Mouse (Mus musculus) stomach, embryonic 14.5 days (tissue): ENCODE results near the gene Plppr3. TPM values are rescaled to one million over a fixed set of nuclear protein-coding genes. Genes with fewer than 3 reads are reported as not detected.
A peak's percentile ranks its signal among the peaks of the same experiment; 100 is the strongest.

Source experiments
- ATAC-seq: fragments of 200-750 bp; cut with Nextera tagmentation; 2 replicates; pipeline ENCODE4 v1.8.0; 2017; ENCODE audit warnings: low read depth, moderate TSS enrichment; ENCODE audit not compliant: insufficient number of reproducible peaks, insufficient read depth, low FRiP score
- H3K27ac ChIP-seq: fragments of 300-500 bp; sonication (generic); 2 replicates; pipeline ENCODE4 v1.5.1; 2014; ENCODE audit warnings: mild to moderate bottlenecking, low read length, moderate library complexity, mixed read lengths
- H3K27me3 ChIP-seq: fragments of 300-500 bp; sonication (generic); 2 replicates; pipeline ENCODE4 v1.6.1; 2014; ENCODE audit warnings: low read length, control low read depth, mixed read lengths; ENCODE audit not compliant: control insufficient read depth, insufficient read depth
- H3K36me3 ChIP-seq: fragments of 300-500 bp; sonication (generic); 2 replicates; pipeline ENCODE4 v1.6.1; 2014; ENCODE audit warnings: mild to moderate bottlenecking, control low read depth, low read length, moderate library complexity, mixed read lengths; ENCODE audit not compliant: control insufficient read depth, insufficient read depth
- H3K4me1 ChIP-seq: fragments of 300-500 bp; sonication (generic); 2 replicates; pipeline ENCODE4 v1.6.1; 2014; ENCODE audit warnings: low read length, control low read depth, mixed read lengths; ENCODE audit not compliant: control insufficient read depth, insufficient read depth
- H3K4me2 ChIP-seq: fragments of 300-500 bp; sonication (generic); replicated peaks from 2 replicates; pipeline ENCODE4 v1.6.1; 2014; ENCODE audit warnings: low read depth, low read length, control low read depth
- H3K4me3 ChIP-seq: fragments of 300-500 bp; sonication (generic); 2 replicates; pipeline ENCODE4 v1.5.1; 2014; ENCODE audit warnings: low read depth, low read length, control low read depth
- H3K9ac ChIP-seq: fragments of 300-500 bp; sonication (generic); replicated peaks from 2 replicates; pipeline ENCODE4 v1.6.1; 2014; ENCODE audit warnings: low read depth, mild to moderate bottlenecking, control low read depth, low read length, moderate library complexity, mixed read lengths
- H3K9me3 ChIP-seq: fragments of 300-500 bp; sonication (generic); 2 replicates; pipeline ENCODE4 v1.6.1; 2016; ENCODE audit warnings: low read depth, low read length, control low read depth; ENCODE audit not compliant: control insufficient read depth
- WGBS: fragments of 180-500 bp; shearing (Covaris S2); extraction: QIAGEN DNeasy Blood & Tissue Kit; methylation state at CpG from one replicate; pipeline ENCODE4 v1.1.7; 2014; 5-methylcytosine and 5-hydroxymethylcytosine counted together
- polyA plus RNA-seq: library from polyadenylated mRNA; unstranded; fragments of >200 nt; fragmentation: Nextera tagmentation; extraction: Ambion mirVana; gene quantifications from 2 replicates; pipeline ENCODE4 v1.2.1, GENCODE M21; 2014

Gene Plppr3
- 41.3 and 51.7 TPM in 2 replicates for polyA plus RNA-seq

DNA sequence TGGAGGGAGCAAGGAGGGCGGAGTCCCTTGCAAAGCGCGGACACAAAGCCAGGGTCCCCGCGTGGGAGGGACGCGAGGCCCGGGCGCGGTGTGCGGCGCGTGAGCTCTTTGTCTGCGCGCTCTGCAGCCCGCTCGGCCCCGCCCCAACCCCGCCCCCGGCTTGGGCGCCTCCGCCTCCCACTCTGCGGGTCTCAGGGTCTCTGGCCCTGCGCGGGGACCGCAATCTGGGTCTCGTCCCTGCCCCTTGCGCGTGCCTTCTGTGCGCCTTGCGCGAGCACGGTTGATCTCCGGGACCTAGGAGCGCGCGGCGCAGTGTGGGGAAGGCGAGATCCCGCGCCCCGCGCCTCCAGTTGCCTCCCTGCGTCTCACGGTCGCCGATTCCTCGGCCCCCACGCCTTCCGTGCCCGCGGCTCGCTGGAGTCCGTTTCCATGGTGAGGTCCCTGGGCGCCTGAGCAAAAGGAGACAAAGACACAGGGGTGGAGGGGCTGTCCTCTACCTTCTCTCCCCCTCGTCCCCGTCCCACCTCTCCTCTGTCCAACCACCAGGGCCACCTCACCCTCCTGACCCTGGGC lies at the start of gene Plppr3, which contains the start of gene Prtn3:
Plppr3 (minus strand) TSS at position 345 of the 573 bp plus-strand sequence.
Prtn3 (plus strand) TSS at position 187 of the 573 bp plus-strand sequence.
- H3K4me1 ChIP-seq, result peaks cover 20% of the 10 kb centered on the region
- no peaks in the 10 kb centered on the region for H3K27me3 ChIP-seq
- WGBS, result under 1% methylated on average over 40 of the region's 57 CpGs
- H3K27ac ChIP-seq, result peak within 1 kb of the TSS; percentile 58
- peak within 1 kb of the TSS; percentile 92 for H3K4me2 ChIP-seq
- H3K9me3 ChIP-seq, result no peaks in the 10 kb centered on the region
- peak within 1 kb of the TSS; percentile 82 for H3K9ac ChIP-seq
- ATAC-seq, result peak; percentile 77; the same call in 1 of the 2 replicates
- no peaks in the 10 kb centered on the region for H3K36me3 ChIP-seq
- H3K4me3 ChIP-seq, result peak within 1 kb of the TSS; percentile 76

DNA sequence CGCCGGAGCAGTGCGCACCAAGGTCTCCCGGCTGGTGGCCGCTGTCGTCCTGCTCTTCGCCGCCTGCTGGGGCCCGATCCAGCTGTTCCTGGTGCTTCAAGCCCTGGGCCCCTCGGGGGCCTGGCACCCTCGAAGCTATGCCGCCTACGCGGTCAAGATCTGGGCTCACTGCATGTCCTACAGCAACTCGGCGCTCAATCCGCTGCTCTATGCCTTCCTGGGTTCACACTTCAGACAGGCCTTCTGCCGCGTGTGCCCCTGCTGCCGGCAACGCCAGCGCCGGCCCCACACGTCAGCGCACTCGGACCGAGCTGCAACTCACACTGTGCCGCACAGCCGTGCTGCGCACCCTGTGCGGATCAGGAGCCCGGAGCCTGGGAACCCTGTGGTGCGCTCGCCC lies 47.1 kb upstream of the Plppr3 start:
- H3K9me3 ChIP-seq, result no peaks in the 10 kb centered on the region
- no peak overlapping the region for H3K27ac ChIP-seq
- 2% methylated on average over 34 of the region's 34 CpGs for WGBS
- H3K4me2 ChIP-seq, result peak overlapping the region; percentile 42
- H3K36me3 ChIP-seq, result no peaks in the 10 kb centered on the region
- peaks cover 34% of the 10 kb centered on the region; the same call in 1 of the 2 replicates for H3K4me1 ChIP-seq
- H3K9ac ChIP-seq, result no peak overlapping the region
- peak overlapping the region; percentile 22 for H3K4me3 ChIP-seq
- ATAC-seq, result no peak
- peaks cover 50% of the 10 kb centered on the region for H3K27me3 ChIP-seq

DNA sequence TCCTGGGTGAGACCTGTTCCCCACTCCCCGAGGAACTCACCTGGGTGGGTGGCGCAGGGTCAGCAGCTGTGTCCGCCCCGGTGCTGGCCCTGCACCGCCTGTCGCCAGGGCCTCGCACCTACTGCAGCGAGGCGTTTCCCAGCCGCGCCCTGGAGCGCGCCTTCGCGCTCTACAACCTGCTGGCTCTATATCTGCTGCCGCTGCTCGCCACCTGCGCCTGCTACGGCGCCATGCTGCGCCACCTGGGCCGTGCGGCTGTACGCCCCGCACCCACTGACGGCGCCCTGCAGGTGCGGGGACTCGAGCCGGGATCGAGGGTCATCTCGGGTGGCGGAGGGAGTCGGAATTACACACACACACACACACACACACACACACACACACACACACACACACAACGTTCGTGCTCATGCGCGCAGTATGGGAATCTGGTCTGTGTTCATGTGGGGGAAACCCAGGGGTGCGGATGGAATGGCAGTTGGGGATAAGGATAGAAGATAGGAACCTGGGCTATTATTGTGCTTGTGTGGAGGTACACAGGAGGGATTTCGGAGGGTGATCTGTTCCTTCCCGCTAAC lies 46.6 kb upstream of the Plppr3 start, which contains the start of gene R3hdm4:
R3hdm4 (minus strand) TSS at position 251 of the 578 bp plus-strand sequence.
- ATAC-seq, result no peak
- WGBS, result 5% methylated on average over 41 of the region's 41 CpGs

DNA sequence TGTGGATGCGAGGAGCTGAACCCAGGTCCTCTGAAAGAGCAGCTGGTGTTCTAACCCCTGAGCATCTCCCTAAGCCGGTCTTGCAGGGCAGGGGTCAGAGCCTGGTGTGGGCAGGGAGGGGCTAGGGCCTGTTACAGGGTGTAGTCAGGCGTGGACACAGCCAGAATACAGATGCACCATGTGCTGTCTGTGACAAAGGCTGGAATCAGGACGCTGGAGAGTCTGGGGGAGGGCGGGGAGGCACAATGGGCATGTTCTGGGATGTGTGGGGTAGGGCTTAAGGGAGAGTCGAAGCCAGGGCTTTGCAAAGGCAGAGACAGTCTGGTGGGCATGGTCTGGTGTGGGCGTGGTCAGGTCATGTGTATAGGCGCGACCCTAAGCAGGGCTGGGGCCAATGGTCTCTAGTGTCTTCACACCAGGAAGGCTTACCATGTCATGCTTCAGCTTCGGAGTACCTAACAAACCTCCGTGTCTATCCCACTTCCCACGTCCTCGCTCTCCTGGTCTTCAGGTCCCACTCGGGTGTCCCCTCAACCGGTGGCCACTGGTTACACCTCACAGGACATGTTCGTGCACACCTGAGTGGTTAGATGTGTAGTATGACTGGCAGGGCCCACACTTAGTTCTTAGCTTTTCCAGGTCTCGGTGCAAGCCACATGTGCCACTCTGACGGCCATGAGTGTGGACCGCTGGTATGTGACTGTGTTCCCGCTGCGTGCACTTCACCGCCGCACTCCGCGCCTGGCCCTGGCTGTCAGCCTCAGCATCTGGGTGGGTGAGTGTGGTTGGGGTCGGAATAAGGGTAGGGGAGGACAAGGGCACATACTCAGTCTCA lies 45.8 kb upstream of the Plppr3 start:
- no peaks in the 10 kb centered on the region for H3K36me3 ChIP-seq
- peak overlapping the region; percentile 42; the same call in 1 of the 2 replicates for H3K4me2 ChIP-seq
- peaks cover 35% of the 10 kb centered on the region for H3K4me1 ChIP-seq
- no peak for ATAC-seq
- H3K9me3 ChIP-seq, result no peaks in the 10 kb centered on the region
- peaks cover 50% of the 10 kb centered on the region for H3K27me3 ChIP-seq
- no peak overlapping the region for H3K27ac ChIP-seq
- 17% methylated on average over 26 of the region's 26 CpGs for WGBS
- H3K4me3 ChIP-seq, result no peak overlapping the region
- no peak overlapping the region for H3K9ac ChIP-seq

More for the DNA sequence above, 46.6 kb upstream of the Plppr3 start, which contains the start of gene R3hdm4:
- Histone ChIP-seq H3K4me1 (peaks cover 33% of the 10 kb centered on the region), H3K9ac (no peak within 1 kb of the TSS), H3K27me3 (peaks cover 50% of the 10 kb centered on the region), H3K36me3 (no peaks in the 10 kb centered on the region), H3K4me2 (peak within 1 kb of the TSS; percentile 42), H3K4me3 (peak within 1 kb of the TSS; percentile 22), H3K27ac (no peak within 1 kb of the TSS), H3K9me3 (no peaks in the 10 kb centered on the region)

DNA sequence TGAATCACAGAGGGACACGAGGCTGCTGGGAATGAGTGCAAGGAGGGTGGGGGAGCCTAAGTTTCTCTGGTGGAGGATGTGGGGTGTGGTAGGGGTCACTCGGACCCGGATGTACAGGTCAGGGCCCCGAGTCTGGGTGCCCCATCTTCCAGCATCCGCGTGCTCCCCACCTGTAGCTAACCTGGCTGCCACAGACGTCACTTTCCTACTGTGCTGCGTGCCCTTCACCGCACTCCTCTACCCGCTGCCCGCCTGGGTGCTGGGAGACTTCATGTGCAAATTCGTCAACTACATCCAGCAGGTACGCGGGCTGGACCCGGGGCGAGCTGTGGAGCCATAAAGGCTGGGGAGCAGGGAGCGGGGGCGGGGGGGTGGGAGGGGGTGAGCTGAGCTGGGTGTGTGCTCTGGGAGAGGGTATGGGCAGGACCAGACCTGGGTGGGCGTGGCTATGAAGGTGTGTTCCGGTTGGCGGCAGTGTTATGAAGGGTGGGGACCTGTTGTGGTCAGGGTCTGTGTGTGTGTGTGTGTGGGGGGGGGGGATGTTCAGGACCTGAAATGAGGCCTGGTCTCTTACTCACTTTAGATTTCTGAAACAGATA lies 44.9 kb upstream of the Plppr3 start:
- H3K4me2 ChIP-seq, result peak overlapping the region; percentile 26
- H3K36me3 ChIP-seq, result no peaks in the 10 kb centered on the region
- no peak overlapping the region for H3K9ac ChIP-seq
- H3K27me3 ChIP-seq, result peaks cover 50% of the 10 kb centered on the region
- H3K4me3 ChIP-seq, result peak overlapping the region; percentile 17
- H3K27ac ChIP-seq, result no peak overlapping the region
- peaks cover 44% of the 10 kb centered on the region for H3K4me1 ChIP-seq
- no peaks in the 10 kb centered on the region for H3K9me3 ChIP-seq
- no peak for ATAC-seq
- 5% methylated on average over 21 of the region's 21 CpGs for WGBS

DNA sequence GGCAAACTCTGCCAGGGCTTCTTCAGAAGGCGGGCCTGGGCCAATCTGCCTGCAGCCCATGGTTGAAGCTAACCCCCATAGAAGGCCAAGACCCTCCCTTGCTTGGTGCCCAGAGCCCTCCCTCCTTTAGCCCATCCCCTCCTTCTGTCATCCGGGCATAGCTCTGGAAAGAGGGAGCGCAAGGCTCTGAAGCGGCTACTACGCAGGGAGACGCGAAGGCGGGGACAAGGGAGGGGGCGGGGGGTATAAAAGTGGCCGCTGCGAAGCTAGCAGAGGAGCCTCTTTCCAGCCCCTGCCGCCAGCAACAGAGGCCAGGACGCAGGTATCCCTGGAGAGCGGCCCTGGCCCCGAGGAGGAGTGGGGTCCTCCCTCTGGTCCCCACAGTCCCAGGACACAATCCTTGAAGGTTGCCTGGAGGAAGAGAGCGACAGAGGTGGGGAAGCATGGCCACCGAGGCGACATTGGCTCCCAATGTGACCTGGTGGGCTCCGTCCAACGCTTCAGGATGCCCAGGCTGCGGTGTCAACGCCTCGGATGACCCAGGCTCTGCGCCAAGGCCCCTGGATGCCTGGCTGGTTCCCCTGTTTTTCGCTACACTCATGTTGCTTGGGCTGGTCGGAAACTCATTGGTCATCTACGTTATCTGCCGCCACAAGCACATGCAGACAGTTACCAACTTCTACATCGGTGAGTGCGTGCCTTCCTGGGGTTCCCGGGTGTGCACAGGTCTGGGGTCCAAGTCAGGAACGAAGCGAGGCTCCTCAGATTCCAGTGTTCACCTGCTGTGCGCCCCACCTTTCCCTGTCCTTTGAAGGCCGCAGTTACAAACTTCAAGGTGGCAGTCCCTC lies 44.0 kb upstream of the Plppr3 start:
- Histone ChIP-seq H3K4me2 (peak overlapping the region; percentile 35), H3K27me3 (peaks cover 50% of the 10 kb centered on the region), H3K4me3 (peak overlapping the region; percentile 21), H3K9me3 (no peaks in the 10 kb centered on the region), H3K27ac (no peak overlapping the region), H3K36me3 (no peaks in the 10 kb centered on the region), H3K9ac (no peak overlapping the region), H3K4me1 (peaks cover 45% of the 10 kb centered on the region)
- 10% methylated on average over 35 of the region's 35 CpGs for WGBS
- no peak for ATAC-seq

DNA sequence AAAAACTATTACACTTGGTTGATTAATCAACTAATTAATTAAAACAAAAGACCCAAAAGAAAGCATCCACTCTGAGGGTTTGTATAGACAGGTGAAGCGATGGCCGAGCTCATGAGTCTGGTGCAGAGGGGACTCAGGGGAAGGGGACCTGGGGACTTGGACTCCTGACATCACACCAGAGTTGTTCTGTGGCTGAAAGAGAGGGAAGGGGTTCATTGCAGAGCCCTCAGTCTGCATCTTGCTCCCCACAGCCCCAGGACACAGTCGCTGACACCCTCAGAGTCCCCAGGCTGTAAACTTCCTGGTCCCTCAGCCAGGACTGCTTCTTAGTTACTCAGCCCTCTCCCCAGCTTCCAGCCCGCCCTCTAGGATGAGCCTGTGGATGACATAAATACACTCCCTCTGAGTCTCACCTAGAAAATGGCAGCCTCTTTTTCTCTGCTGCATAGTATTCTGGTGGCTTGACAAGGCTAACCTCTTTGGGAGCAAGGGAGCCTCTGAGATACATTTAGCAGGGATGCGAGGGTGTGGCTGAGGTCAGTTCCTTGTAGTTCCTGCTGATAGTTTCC lies 43.2 kb upstream of the Plppr3 start:
- WGBS, result 72% methylated on average over 5 of the region's 5 CpGs
- H3K36me3 ChIP-seq, result peaks cover 2% of the 10 kb centered on the region
- peaks cover 45% of the 10 kb centered on the region for H3K4me1 ChIP-seq
- H3K4me3 ChIP-seq, result peak overlapping the region; percentile 52
- no peak overlapping the region for H3K27ac ChIP-seq
- H3K9me3 ChIP-seq, result no peaks in the 10 kb centered on the region
- H3K9ac ChIP-seq, result peak overlapping the region; percentile 73; the same call in 1 of the 2 replicates
- ATAC-seq, result no peak
- peaks cover 45% of the 10 kb centered on the region for H3K27me3 ChIP-seq
- H3K4me2 ChIP-seq, result peak overlapping the region; percentile 85
